Mouse (Mus musculus) E14TG2a.4 (cell line): Measurements from ENCODE around the gene Aass.

ENCODE experiments used
- CTCF ChIP-seq: conservative IDR thresholded peaks from 2 replicates; pipeline ENCODE4 v1.5.1; 2014; ENCODE audit warnings: low read length
- POU5F1 ChIP-seq: IDR thresholded peaks from 2 replicates; pipeline ENCODE4 v1.6.1; 2014; ENCODE audit warnings: low read length, borderline replicate concordance

GRCm38 (mm10) chr6:23107069-23107468 lies 25.7 kb downstream of the Aass start:
- TF ChIP-seq CTCF (no peak), POU5F1 (no peak)
